Mouse (Mus musculus) testis, postnatal 14 days (tissue): ENCODE results near the gene 4933427D14Rik.

ENCODE experiments used
- DNase-seq: peaks from one replicate; pipeline ENCODE4 v3.0.0; 2021; ENCODE audit warnings: low spot score

Gene 4933427D14Rik

GRCm38 (mm10) chr11:72207204-72207833 is at the start of gene 4933427D14Rik, which contains the start of gene Txndc17:
Gene 4933427D14Rik, minus strand, starts transcription at chr11:72207459.
Gene Txndc17, plus strand, starts transcription at chr11:72207547.
- DNase-seq = peak; percentile 91

GRCm38 (mm10) chr11:72256441-72256840 is 49.2 kb upstream of the 4933427D14Rik start:
- no peak for DNase-seq

GRCm38 (mm10) chr11:72255629-72256028 is 48.4 kb upstream of the 4933427D14Rik start:
- DNase-seq = no peak

GRCm38 (mm10) chr11:72245196-72245753 is 38.0 kb upstream of the 4933427D14Rik start:
- DNase-seq = no peak

GRCm38 (mm10) chr11:72240062-72240860 is 33.0 kb upstream of the 4933427D14Rik start:
- DNase-seq = no peak

GRCm38 (mm10) chr11:72234013-72234412 is 26.8 kb upstream of the 4933427D14Rik start:
- no peak for DNase-seq

- DNase-seq = no peak
These were observed 25.7 kb upstream of the 4933427D14Rik start for GRCm38 (mm10) chr11:72232991-72233390.

GRCm38 (mm10) chr11:72232068-72232467 is 24.8 kb upstream of the 4933427D14Rik start:
- no peak for DNase-seq

GRCm38 (mm10) chr11:72228513-72228912 is 21.3 kb upstream of the 4933427D14Rik start:
- DNase-seq = no peak

GRCm38 (mm10) chr11:72226901-72227300 is 19.6 kb upstream of the 4933427D14Rik start:
- no peak for DNase-seq

- DNase-seq = no peak
These were observed 18.9 kb upstream of the 4933427D14Rik start for GRCm38 (mm10) chr11:72226020-72226791.

- no peak for DNase-seq
These were observed 17.6 kb upstream of the 4933427D14Rik start for GRCm38 (mm10) chr11:72224865-72225264.

- no peak for DNase-seq
These were observed 16.2 kb upstream of the 4933427D14Rik start for GRCm38 (mm10) chr11:72223414-72223813.

GRCm38 (mm10) chr11:72221278-72221677 is 14.0 kb upstream of the 4933427D14Rik start:
- DNase-seq = peak; percentile 65

GRCm38 (mm10) chr11:72217116-72217515 is 9.9 kb upstream of the 4933427D14Rik start:
- no peak for DNase-seq

- DNase-seq = peak; percentile 79
These were observed 8.1 kb upstream of the 4933427D14Rik start, which contains the start of gene Med31 for GRCm38 (mm10) chr11:72215410-72215797. Gene Med31, minus strand, starts transcription at chr11:72215592.

- DNase-seq = peak; percentile 95
These were observed 7.5 kb upstream of the 4933427D14Rik start for GRCm38 (mm10) chr11:72214591-72215409.

- no peak for DNase-seq
These were observed 647 bp upstream of the 4933427D14Rik start for GRCm38 (mm10) chr11:72207834-72208377.

- no peak for DNase-seq
These were observed 687 bp downstream of the 4933427D14Rik start, which contains the start of gene Gm43951 for GRCm38 (mm10) chr11:72206341-72207203. Gene Gm43951, minus strand, starts transcription at chr11:72206840.

- no peak for DNase-seq
These were observed 2.0 kb downstream of the 4933427D14Rik start for GRCm38 (mm10) chr11:72205256-72205655.
